Mouse (Mus musculus) spleen, adult 18-20 months (tissue): ENCODE results near the gene Fgfr2.
A peak's percentile ranks its signal among the peaks of the same experiment; 100 is the strongest.

Experiments
- DNase-seq, 2 experiments: peaks; one replicate each; pipeline ENCODE4 v3.0.0; 2022; ENCODE audit warnings: mixed read lengths in 2 of 2

The Fgfr2 gene

GRCm38 (mm10) chr7:132307722-132308271, 815.4 kb downstream of the Fgfr2 start:
- no peak for DNase-seq

- DNase-seq, result no peak
These were observed 816.3 kb downstream of the Fgfr2 start for GRCm38 (mm10) chr7:132306671-132307412.

GRCm38 (mm10) chr7:132305492-132306375, 817.4 kb downstream of the Fgfr2 start:
- DNase-seq, result peak in 1 of 2 experiments; percentile 44

GRCm38 (mm10) chr7:132304424-132305085, 818.6 kb downstream of the Fgfr2 start:
- no peak for DNase-seq

GRCm38 (mm10) chr7:132303988-132304387, 819.2 kb downstream of the Fgfr2 start:
- DNase-seq, result no peak

GRCm38 (mm10) chr7:132302508-132303241, 820.5 kb downstream of the Fgfr2 start:
- DNase-seq, result no peak

GRCm38 (mm10) chr7:132299661-132300210, 823.4 kb downstream of the Fgfr2 start:
- no peak for DNase-seq

GRCm38 (mm10) chr7:132298412-132298990, 824.6 kb downstream of the Fgfr2 start:
- no peak for DNase-seq

- DNase-seq, result no peak
These were observed 826.3 kb downstream of the Fgfr2 start for GRCm38 (mm10) chr7:132296661-132297443.

GRCm38 (mm10) chr7:132296132-132296531, 827.0 kb downstream of the Fgfr2 start:
- no peak for DNase-seq

GRCm38 (mm10) chr7:132287340-132287664, 835.8 kb downstream of the Fgfr2 start:
- no peak for DNase-seq

GRCm38 (mm10) chr7:132286630-132287339, 836.4 kb downstream of the Fgfr2 start:
- no peak for DNase-seq

- no peak for DNase-seq
These were observed 838.4 kb downstream of the Fgfr2 start for GRCm38 (mm10) chr7:132284795-132285194.

- DNase-seq, result no peak
These were observed 839.0 kb downstream of the Fgfr2 start for GRCm38 (mm10) chr7:132284048-132284737.

GRCm38 (mm10) chr7:132282576-132282975, 840.6 kb downstream of the Fgfr2 start:
- DNase-seq, result no peak

GRCm38 (mm10) chr7:132282161-132282560, 841.0 kb downstream of the Fgfr2 start:
- DNase-seq, result no peak

GRCm38 (mm10) chr7:132281753-132282152, 841.4 kb downstream of the Fgfr2 start:
- DNase-seq, result no peak

- no peak for DNase-seq
These were observed 844.5 kb downstream of the Fgfr2 start for GRCm38 (mm10) chr7:132278658-132279057.

- no peak for DNase-seq
These were observed 846.9 kb downstream of the Fgfr2 start for GRCm38 (mm10) chr7:132276287-132276686.
